Mouse (Mus musculus): Measurements from ENCODE around the gene Pgpep1l. TPM values are rescaled to one million over a fixed set of nuclear protein-coding genes. Genes with fewer than 3 reads are reported as not detected.
"Not testable (repeated sequence)": the region's sequence is repeated elsewhere in the genome, so short reads cannot be mapped to it uniquely, and the experiment has no call there.

The Pgpep1l gene
- 1 to 10 TPM in 1 of 2 experiments, under 1 TPM in 1; 0.82 to 1.6 TPM for total RNA-seq (2021)

DNA sequence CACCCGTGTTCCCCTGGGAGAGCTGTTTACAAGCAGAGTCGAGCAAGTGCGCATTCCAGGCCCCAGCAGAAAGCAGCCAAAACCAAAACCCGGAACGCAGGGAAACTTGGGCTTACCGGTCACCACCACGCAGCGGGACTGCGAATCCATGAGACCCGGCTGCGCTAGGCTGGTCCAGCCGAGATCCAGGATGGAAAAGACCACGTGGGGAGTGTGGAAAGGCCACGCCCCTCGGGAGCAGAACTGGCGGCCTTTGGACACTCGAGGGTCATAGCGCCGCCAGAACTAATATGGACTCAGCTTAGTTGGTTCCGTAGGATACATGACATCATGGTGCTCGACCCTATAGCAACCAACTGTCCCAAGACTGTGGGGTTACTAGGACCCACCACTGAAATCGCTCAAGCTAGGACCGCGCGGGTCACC, at the start of gene Pgpep1l:
Gene Pgpep1l, minus strand, starts transcription at position 206 of the 426 bp plus-strand sequence.
- intact Hi-C loops (cut with DNase I): no loop called here
- DNase-seq (ENCODE audit: low spot score in 2 of 2): peak in 1 of 2 experiments; percentile 22

DNA sequence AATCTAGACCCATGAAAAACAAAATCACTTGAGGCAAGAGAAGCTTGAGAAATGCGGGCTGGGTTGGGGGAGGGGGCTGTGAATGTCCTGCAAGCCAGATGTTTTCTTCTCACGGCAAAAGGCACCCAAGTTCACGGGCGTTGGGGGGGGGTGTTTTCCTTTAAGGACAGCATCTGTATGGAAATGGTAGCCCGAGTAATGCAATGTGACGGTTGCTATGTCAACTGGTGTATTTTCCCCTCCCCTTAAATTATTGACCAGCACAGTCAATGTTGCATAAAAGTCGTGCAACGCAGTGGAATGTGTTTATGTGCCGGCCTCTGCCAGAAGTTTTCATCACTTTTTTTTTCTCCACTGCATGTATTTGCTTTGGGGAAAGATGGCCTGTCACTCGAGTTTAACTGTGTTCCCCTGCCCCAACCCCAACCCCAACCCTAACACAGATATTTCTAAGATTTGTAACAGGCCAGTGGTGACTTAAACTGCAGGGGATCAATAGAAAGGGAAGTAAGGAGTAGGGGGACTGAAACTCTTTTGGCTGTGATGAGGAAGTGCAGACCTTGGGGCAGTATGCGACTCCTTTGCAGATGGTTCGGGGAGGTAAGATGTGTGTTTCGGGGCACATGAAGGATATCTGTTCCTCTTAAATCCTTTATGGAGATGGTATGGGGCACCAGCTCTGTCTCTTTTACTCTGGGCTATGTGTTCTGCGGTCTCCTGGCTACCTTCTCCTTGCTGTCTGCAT, 49.2 kb upstream of the Pgpep1l start:
- intact Hi-C loops (cut with DNase I): no loop called here
- no peak for DNase-seq (ENCODE audit: low spot score in 2 of 2)

DNA sequence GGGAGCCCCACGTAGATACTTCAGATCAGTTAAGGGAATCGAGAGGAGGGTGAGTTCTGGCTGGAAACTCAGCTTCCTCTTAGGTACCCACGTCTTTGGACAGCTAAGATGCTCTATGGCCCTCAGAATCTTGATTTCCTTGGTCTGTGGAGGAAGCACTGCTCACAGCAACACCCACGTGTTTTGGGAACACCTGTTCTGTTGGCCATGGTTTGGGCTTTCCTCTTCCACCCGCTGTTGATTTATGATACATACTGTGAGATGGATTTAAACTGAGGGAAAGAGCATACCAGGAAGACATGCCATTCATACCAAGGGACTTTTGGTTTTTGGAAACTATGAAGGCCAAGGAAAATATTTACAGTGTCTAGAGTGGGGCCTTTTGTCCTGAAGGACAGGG, 48.4 kb upstream of the Pgpep1l start:
- intact Hi-C loops (cut with DNase I): no loop called here
- DNase-seq (ENCODE audit: low spot score in 2 of 2): peak in 1 of 2 experiments; percentile 46

DNA sequence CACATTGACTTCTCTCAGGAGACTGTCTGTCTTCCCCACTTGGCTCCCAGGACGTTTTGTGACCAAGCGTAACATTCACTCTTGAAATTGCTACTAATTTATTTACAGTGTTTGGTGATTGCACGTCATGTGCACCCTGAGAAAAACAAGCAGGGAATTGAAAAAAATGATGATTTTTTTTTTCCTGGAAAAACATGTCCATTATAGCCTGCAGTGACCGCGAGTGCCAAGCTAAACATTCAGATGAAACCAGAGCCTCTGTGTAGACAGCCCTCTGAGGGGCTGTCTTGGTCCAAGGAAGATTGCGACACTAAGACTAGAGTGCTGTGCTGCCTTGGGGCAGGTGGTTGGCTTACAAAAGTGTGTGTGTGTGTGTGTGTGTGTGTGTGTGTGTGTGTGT, 47.4 kb upstream of the Pgpep1l start:
- intact Hi-C loops (cut with DNase I): no loop called here
- DNase-seq (ENCODE audit: low spot score in 2 of 2): no peak

DNA sequence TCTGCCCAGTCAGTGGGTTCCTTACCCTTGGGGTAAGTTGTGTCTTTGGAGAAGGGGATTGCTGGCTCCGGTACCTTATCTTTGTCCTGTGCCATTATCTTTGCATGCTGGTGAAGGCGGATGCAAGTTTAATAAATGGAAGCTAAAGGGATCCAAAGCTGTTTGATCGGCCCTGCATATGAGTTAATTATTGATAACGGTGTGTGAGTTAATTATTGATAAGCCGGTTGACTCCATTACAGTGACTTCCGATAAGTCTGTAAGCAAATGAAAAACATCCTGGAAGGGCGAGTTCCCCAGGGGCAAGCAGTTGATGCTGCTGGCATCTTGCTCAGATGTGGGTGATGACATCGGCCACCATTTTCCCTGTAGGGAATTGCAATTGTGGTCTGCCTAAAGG, 42.7 kb upstream of the Pgpep1l start:
- intact Hi-C loops (cut with DNase I): no loop called here

DNA sequence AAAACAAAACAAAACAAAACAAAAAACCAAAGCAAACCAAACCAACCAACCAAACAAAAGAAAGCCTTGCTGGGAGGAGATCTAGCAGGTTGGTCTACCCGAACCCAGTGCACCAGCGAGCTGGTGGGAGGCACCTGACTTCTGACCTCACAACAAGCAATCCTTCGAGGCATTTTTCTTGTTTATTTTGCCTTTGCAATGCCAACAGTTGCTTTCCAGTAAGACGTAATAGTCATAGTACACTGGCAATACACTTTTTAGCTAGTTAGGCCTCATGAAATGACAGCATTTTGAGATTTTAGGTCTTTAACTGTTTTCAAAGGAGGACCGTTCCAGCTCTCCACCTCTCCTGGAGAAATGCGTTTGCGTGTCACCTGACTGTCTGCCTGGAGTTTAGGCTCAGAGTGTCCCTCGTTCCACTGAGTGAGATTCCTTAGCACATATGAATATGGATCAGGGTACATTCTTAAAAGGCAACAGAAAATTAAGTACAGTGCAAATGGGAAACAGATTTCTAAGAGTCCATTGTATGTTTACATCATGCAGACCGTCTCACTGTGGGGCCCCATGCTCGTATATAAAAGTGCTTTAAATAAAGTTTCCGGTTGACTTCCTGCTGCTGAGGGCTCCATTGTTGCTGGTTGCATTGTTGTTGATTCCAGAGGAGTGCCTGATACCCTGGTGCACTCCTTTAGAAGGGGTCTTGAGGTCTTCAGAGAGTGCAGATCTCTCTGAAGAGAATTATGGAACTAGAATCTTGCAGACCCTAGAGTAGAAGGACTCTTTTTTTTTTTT, 41.9 kb upstream of the Pgpep1l start:
- intact Hi-C loops (cut with DNase I): no loop called here

More for the DNA sequence above, 42.7 kb upstream of the Pgpep1l start:
- no peak for DNase-seq (ENCODE audit: low spot score in 2 of 2)

DNA sequence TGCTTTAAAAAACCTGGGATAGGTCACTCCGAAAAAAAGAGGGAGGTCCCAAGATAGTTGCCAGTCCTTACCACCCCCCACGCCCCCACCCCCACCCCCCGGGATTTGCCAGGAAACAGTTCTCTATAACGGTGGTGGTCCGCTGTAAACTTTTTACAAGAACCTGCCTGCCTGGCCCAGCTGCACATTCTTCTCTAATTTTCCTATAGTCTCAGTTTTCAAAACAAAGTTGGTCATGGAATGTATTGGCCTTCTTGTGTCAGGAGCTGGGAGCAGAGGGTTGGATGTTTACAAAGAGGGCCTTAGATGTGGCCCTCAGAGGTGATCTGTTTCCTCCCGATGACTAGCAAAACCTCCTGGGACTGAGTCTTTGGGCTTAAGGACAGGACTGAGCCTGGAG, 39.7 kb upstream of the Pgpep1l start:
- intact Hi-C loops (cut with DNase I): loop anchor here (5.0 kb wide), 6 partner anchors 54 to 516 kb away; partner anchors contain the start of gene Igf1r
- DNase-seq (ENCODE audit: low spot score in 2 of 2): no peak

More for the DNA sequence above, 41.9 kb upstream of the Pgpep1l start:
- DNase-seq (ENCODE audit: low spot score in 2 of 2): no peak

DNA sequence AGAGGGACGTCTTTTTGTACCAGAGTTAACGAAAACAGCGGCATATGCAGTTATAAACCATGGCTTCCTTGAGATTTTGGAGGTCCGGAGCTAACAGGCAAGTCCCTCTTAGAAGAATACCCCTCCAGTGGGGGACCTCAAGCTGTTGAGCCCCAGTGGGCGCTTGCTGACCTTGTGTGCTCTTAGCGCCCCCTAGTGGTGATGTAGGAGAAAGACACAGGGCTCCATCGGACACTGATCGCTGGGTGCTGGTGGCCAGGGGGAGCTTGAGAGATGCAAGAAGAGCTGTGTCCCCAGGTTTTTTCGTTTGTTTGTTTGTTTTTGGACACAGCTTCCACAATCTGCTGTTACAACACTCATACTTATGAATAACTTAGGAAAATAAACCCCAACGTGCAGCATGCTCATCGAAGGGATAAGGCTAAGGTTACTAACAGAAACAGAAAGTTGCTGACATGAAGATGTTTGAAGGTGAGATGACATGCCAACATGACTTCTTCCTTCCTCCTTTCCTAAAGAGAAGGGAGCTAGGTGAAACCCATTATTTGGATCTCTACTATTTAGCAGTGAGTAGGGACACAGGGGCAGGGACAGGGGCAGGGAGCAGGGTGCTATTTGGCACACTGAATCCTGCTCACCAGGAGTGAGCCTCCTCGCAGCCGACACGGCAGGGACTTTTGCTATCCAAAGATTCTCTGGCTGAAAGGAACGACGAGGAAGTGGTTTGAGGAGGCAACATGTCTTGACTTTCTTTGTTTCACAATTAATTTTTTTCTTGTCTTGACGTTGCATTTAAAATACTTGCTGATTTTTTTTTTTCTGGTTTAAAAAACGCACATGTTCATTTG, 38.8 kb upstream of the Pgpep1l start:
- intact Hi-C loops (cut with DNase I): loop anchor here (5.0 kb wide), 6 partner anchors 54 to 516 kb away; partner anchors contain the start of gene Igf1r
- DNase-seq (ENCODE audit: low spot score in 2 of 2): peak; percentile 74 to 76

DNA sequence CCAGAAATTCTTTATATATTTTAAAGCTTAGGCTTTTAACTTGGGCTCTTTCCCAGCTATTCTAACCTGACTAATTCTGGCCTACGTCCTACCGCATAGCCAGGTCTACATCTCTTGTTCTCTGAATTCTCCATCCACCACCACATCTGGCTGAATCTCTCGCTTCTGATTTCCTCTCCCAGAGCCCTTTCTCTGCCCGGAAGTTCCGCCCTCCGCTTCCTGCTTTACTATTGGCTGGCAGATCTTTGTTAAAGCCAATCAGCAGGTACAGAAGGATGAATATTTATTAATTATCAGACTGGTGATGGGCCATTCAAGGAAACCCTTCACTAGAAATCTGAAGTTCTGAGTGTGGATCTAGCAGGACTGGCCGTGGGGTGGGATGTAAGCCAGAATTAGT, 37.1 kb upstream of the Pgpep1l start:
- no peak for DNase-seq (ENCODE audit: low spot score in 2 of 2)
- intact Hi-C loops (cut with DNase I): loop anchor here (5.0 kb wide), 6 partner anchors 56 to 514 kb away; partner anchors contain the start of gene Igf1r

DNA sequence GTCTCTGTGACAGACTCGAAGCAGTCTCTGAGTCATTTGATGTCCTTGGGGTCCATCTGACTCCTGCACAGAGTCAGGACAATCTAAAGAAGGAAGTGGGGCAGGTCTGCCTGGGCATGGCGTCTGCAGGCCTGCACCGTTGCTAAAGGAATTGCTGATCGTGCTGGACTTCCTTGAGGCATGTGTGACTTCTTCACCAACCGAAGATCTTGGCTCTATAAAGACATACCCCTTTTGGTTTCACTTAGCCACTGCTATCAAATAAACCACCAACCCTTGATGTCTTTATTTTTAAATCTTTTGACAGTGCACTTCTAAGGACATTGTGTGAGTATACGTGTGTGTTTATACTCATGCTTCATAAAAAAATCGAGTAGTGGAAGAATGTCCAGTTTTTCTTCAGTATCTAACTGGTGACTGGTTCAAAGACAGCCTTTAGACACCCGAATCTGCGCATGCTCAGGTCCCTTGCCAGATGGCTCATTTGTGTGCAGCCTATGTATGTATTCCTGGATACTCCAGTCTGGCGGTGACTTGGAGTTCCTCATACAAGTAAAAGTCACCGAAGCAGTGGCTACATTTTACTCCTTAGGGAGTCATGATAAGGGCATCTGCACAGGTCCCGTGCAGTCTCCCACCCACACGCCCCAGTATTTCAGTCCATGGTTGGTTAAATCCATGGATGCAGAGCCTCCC, 34.5 kb upstream of the Pgpep1l start:
- intact Hi-C loops (cut with DNase I): no loop called here
- DNase-seq (ENCODE audit: low spot score in 2 of 2): peak in 1 of 2 experiments; percentile 70

DNA sequence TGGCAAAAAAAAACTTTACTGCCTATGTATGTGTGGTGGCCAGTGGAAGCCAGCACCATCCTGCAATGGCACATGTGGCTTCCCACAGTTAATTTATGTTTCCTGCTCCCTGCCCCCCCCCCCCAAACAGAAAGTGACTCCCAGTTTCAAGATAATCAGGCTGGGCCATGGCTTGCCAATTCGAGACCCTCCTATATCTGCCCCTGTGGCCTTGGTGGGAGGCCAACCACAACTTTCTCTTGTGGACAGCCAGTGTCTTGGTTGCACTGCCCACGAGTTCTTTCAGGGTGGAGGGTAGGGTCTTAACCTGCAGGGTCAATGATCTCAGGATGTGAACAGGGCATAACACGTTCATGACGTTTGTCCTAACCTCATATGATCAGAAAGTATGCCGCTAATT, 32.5 kb upstream of the Pgpep1l start:
- intact Hi-C loops (cut with DNase I): no loop called here

DNA sequence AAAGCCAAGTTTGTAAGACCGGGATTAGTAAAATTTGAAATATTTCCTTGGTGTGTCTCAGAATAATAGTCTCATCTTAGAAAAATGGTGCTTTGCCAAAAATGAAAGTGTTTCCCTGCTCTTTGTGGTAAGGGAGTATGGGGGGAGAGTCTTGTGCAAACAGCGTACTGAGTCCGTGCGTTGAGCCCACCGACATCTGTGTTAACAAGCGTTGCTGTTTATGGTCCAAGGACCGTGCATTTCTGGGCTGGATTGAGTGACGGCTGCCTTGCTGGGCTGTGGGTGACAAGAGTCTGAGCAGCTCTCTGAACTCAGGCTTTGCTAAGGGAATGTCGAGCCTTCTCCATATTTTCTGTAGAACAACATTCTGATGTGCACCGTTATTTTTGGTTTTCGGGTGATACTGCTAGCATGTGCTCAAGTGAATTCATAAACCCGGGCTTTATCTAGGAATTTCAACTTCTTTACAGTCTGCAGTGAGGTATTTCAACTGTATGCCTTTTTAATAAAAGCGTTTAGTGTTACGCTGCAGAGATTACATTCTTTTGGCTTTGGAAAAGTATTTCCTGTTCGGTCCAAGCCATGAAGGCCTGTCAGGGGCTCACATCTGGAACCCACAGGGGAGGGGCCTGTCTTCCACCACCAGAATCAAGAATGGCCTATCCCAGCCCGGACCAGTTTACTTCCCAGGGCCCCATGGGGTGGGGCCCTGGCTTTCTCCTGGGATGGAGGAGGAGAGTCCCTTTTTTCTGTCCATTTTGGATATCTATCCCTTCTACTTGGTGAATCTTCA, 30.2 kb upstream of the Pgpep1l start:
- no peak for DNase-seq (ENCODE audit: low spot score in 2 of 2)
- intact Hi-C loops (cut with DNase I): no loop called here

More for the DNA sequence above, 32.5 kb upstream of the Pgpep1l start:
- no peak for DNase-seq (ENCODE audit: low spot score in 2 of 2)

DNA sequence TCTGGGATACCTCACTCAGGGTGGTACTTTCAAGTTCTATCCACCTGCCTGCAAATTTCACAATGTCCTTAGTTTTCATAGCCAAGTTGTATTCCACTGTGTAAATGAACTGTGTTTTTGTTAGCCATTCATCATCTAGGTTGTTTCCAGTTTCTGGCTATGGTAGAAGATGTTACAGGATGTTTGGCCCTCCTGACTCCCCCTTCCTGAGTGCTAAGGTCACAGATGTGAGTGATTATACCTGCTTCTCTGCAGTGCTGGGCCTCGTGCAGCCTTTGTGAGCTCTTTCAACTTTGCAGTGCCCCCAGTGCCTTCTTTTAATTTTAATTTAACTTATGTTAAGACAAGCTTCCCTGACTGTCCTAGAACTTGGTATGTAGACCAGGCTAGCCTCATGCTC, 27.6 kb upstream of the Pgpep1l start:
- intact Hi-C loops (cut with DNase I): no loop called here

DNA sequence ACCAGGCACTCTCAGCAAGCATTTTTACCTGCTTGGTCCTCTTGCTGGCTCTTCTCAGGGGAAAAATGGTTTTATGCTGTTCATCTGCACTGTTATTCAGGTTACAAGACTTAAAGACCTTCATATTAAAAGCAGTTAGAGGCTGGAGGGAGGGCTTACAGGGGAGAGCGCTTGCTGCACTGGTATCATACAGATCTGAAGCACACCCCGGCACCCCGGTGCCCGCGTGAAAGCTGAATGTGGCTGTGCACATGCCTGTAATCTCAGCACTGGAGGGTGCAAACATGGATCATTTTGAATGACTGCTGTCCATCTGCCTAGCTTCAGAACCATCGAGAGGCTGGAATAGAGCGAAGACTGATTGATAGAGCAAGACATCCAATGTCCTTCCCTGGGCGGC, 25.0 kb upstream of the Pgpep1l start:
- no peak for DNase-seq (ENCODE audit: low spot score in 2 of 2)
- intact Hi-C loops (cut with DNase I): no loop called here

More for the DNA sequence above, 27.6 kb upstream of the Pgpep1l start:
- DNase-seq (ENCODE audit: low spot score in 2 of 2): no peak

DNA sequence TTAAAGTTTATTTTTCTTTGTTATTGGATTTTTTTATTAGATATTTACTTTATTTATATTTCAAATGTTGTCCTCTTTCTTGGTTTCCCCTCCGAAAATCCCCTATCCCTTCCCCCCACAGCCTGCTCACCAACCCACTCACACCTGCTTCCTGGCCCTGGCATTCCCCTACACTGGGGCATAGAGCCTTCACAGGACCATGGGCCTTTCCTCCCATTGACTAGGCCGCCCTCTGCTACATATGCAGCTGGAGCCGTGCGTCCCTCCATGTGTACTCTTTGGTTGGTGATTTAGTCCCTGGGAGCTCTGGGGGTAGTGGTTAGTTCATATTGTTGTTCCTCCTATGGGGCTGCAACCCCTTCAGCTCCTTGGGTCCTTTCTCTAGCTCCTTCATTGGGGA, 24.0 kb upstream of the Pgpep1l start:
- intact Hi-C loops (cut with DNase I); DNase-seq (ENCODE audit: low spot score in 2 of 2): not testable (repeated sequence)

DNA sequence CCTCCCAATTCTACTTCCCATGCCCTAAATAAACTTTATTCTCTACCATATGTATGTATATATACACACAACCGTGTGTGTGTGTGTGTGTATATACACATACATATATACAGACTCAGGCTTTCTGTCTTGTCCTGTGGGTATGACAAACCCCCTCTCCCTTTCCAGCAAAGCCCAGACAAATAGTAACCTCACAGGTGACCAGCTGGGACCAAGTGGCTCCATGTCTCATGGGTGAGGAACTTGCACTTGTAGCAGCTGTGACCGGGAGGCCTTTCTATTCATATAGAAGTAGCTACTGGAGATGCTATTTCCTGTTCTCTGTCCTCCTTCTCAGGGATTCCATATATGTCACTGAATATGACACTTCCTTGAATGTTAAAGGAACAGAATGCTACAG, 23.5 kb upstream of the Pgpep1l start:
- intact Hi-C loops (cut with DNase I): no loop called here
- DNase-seq (ENCODE audit: low spot score in 2 of 2): no peak

DNA sequence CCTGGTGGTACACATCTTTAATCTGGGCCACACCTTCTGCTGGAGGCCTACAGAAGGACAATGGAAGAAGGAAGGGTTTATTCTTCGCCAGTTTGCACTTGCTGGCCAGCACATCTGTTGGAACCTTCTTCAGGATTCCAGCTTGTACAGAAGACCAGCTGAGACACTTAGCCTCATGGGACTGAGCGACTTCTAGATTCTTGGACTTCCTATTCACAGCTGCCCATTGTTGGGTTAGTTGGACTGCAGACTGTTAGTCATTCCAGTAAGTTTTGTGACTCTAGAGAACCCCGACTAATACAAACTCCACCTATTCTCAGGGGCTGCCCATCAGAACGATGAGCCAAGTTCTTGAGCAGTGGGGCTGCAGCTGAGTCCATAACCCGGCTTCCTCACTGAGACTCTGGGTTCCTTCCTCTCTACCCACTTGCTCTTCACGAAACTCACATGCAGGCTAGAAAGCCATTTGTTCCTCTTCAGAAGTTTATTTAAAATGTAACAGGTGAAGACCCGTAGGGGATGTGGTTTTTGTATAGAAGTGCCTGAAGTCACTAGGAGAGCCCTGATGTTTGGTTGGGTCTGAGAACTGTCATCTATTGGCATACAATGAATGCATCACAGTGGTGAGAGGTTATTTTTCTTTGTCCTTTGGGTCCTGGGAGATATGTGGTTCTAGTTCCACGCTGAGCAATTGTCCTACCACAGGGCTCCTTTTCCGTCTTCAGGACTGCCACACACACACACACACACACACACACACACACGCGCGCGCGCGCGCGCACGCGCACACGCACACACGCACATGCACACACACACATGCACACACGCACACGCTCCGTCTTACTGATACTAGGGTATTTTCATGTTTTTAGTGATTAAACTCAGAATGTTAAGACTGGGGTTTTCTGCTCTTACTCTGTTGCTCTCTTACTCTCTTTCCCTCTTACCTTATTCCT, 22.8 kb upstream of the Pgpep1l start:
- intact Hi-C loops (cut with DNase I): no loop called here
- DNase-seq (ENCODE audit: low spot score in 2 of 2): no peak

Measured in left cerebral cortex, postnatal 25 days (tissue).